In genomic region chr7:127744366-127745045, GRCm38 (mm10) we compare ENCODE assay signal across 8 mouse cellular contexts. TPM values are rescaled to one million over a fixed set of nuclear protein-coding genes. Genes with fewer than 3 reads are reported as not detected.
DNase-seq lines count a peak whose midpoint lies in the region; ATAC-seq and TF ChIP-seq lines count a peak whose summit lies in the region.

Fbxl19 (plus strand) TSS chr7:127744543.

- no peaks in the 10 kb centered on the region for H3K79me2 ChIP-seq in macrophage (ENCODE audit: inconsistent target)

- ATAC-seq in activated CD4-positive, CD25-positive, alpha-beta regulatory T cell, adult 4 months = no peak

- WGBS in macrophage (ENCODE audit: missing documents) = 1% methylated on average over 23 of the region's 26 CpGs
- under 1% methylated on average over 26 of the region's 26 CpGs for whole genome bisulfite sequencing in small intestine, adult 2 months

- H3K36me3 ChIP-seq in macrophage (ENCODE audit: inconsistent target) = no peaks in the 10 kb centered on the region
- H3K36me3 ChIP-seq in small intestine, adult 2 months (ENCODE audit: control insufficient read depth, insufficient read depth, low read length) = peaks cover 3% of the 10 kb centered on the region; the same call in 1 of the 2 replicates

- TF ChIP-seq POLR2A in small intestine, adult 2 months (IDR thresholded peaks at IDR 0.05; ENCODE audit: low read depth, low read length) = no peak

- intact Hi-C loops in left cerebral cortex, adult 2 months (cut with DNase I) = loop anchor here (1.0 to 5.0 kb wide), 4 partner anchors 27 to 1242 kb away; partner anchors contain the start of genes Atxn2l and Srcap

- H3K27me3 ChIP-seq in small intestine, adult 2 months (ENCODE audit: control insufficient read depth, insufficient read depth, low read length) = no peaks in the 10 kb centered on the region

- DNase-seq in ZHBTc4 (ENCODE audit: low read depth, low spot score) = peak; percentile 84
- peak; percentile 81 to 85 for DNase-seq in cerebellum, postnatal 36 days
- DNase-seq in gastrocnemius, adult 8-10 months (ENCODE audit: low spot score in 2 of 2) = peak; percentile 51 to 63
- DNase-seq in hindlimb bud, embryonic 11.5 days (ENCODE audit: extremely low spot score, low read depth, low spot score) = peak; percentile 41
- DNase-seq in left cerebral cortex, adult 2 months (ENCODE audit: extremely low spot score in 1 of 2, low spot score in 2 of 2) = peak; percentile 70 to 73

- peak within 1 kb of the TSS; percentile 93 for H3K27ac ChIP-seq in left cerebral cortex, adult 2 months
- H3K27ac ChIP-seq in macrophage = peak within 1 kb of the TSS; percentile 77
- peak within 1 kb of the TSS; percentile 73 for H3K27ac ChIP-seq in small intestine, adult 2 months (ENCODE audit: insufficient read depth, low read depth, low read length)

- H3K4me3 ChIP-seq in left cerebral cortex, adult 2 months = peak within 1 kb of the TSS; percentile 77
- H3K4me3 ChIP-seq in macrophage (ENCODE audit: inconsistent target) = peak within 1 kb of the TSS; percentile 77
- peak within 1 kb of the TSS; percentile 96 for H3K4me3 ChIP-seq in small intestine, adult 2 months (ENCODE audit: low read depth, low read length)

- peak; percentile 63 for TF ChIP-seq CTCF in left cerebral cortex, adult 2 months (IDR thresholded peaks at IDR 0.05)
- peak; percentile 64; the same call in 1 of the 2 replicates for TF ChIP-seq CTCF in small intestine, adult 2 months (IDR thresholded peaks at IDR 0.05; ENCODE audit: extremely low read depth, insufficient read length, insufficient replicate concordance, low read depth, low read length)

- H3K4me1 ChIP-seq in small intestine, adult 2 months (ENCODE audit: control insufficient read depth, insufficient read depth, insufficient read length, low read length) = peaks cover 4% of the 10 kb centered on the region; the same call in 1 of the 2 replicates

RNA-seq across cellular contexts. Expression of gene Fbxl19, which starts in this region (rescaled TPM):
- total RNA-seq in gastrocnemius, adult 8-10 months (2022) = 1 to 10 TPM in 2 of 4 experiments, under 1 TPM in 2; 0.92 to 1.6 (median 1.1) TPM
- 10 to 100 TPM; 72.4 to 81.5 TPM for total RNA-seq in left cerebral cortex, adult 2 months (2021)
- total RNA-seq in macrophage (2018; cell fraction: chromatin; rRNA removed) = 10 to 100 TPM; 16.6 to 56.4 (median 42.0) TPM
- 10 to 100 TPM in 15 of 26 experiments, 1 to 10 TPM in 11; 6.9 to 16.6 (median 11.3) TPM for total RNA-seq in macrophage (2018; cell fraction: cytosol; rRNA removed)
- total RNA-seq in macrophage (2018; cell fraction: nucleus; rRNA removed) = 10 to 100 TPM; 12.2 to 39.3 (median 27.5) TPM
- 4.9 to 11.8 TPM (median 5.8 TPM) in 3 replicates for polyA plus RNA-seq in macrophage (2018)
- polyA plus RNA-seq in small intestine, adult 2 months (2012; rRNA removed) = 23.2 and 53.0 TPM in 2 replicates
- polyA plus RNA-seq in activated CD4-positive, CD25-positive, alpha-beta regulatory T cell, adult 4 months (2017; shearing (Covaris generic)) = under 1 TPM; 0.36 to 0.83 TPM

Comparison
In these comparisons a context has a peak if more than half of its experiments do, and no peak if none do; other contexts are left out.
1. RNA of gene Fbxl19 (total RNA-seq): 72.4 to 81.5 TPM in left cerebral cortex, adult 2 months; 0.92 to 1.6 TPM in gastrocnemius, adult 8-10 months; every median in the first group is over 10 times any median in the second.
2. Peak in every context shown above with its lines, with median percentiles within 50 percentile points of each other: DNase-seq, H3K27ac ChIP-seq and H3K4me3 ChIP-seq.